Mouse (Mus musculus): Measurements from ENCODE around the gene Atrx.
A peak's percentile ranks its signal among the peaks of the same experiment; 100 is the strongest.
"Not testable (repeated sequence)": the region's sequence is repeated elsewhere in the genome, so short reads cannot be mapped to it uniquely, and the experiment has no call there.

The Atrx gene

DNA sequence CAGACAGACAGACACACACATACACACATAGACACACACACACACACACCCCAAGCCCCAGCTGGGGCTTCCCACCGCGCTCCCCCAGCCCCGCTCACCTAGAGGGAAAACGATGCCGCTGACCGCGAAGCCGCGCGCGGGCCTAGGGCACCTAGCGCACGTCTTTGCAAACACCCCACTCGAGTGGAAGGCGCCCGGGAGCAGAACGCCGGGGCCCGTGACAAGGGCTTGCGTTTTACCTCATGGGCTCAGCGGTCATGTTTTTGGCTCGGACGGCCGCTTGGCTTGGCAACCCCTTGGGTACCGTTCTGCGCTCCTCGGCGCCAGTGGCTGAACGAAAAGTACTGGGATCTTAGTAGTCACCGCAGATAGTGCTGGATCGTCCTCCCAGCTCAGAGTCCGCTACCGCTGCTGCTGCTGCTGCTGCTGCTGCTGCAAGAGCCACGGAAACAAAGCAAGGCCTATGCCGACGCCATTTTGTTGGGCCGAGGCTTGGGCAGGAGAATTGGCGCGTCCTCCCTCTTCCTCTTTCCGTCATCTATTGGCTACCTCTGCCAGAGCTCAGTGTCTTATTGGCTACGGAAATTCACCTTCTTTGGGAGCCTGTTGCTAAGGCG, at the start of gene Atrx:
Gene Atrx, minus strand, starts transcription at position 543 of the 617 bp plus-strand sequence.
- DNase-seq (ENCODE audit: extremely low read depth, low read depth, low spot score) = peak; percentile 23

DNA sequence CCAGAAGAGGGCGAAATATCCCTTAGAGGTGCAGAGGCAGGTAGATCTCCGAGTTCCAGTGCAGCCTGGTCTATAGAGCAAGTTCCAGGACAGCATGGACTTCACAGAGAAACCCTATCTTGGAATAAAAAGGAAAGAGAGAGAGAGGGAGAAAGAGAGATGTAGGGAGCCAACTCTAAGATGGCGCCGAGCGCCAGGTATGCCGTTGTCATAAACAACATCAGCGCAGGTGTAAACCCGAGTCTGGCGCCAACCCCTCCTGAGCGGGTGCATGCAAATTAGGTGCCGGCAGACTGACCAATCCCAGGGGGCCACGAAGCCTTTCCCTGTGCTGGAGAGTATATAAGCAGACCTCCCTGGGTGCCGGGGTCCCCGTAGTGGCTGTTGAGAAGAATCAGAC, 27.9 kb upstream of the Atrx start:
- not testable (repeated sequence) for DNase-seq (ENCODE audit: extremely low read depth, low read depth, low spot score)

GRCm38 (mm10) chrX:105953999-105954398, 24.8 kb upstream of the Atrx start:
- no peak for DNase-seq (ENCODE audit: extremely low read depth, low read depth, low spot score)

DNA sequence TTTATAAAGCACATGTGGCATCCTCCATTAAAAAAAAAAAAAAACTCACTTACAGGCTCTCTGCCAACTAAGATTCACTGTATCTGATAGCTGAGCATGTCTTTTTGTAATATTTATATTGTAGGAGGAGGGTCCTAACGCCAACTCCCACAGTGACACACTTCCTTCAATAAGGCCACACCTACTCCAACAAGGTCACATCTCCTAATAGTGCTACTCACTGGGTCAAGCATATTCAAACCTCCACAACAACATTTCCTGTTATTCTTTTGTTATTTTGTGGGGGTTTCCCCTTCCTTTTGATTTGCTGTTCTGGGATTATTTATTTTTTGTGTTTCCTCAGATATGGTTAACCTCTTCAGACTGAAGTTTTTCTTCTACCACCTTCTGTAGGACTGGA, 17.2 kb upstream of the Atrx start:
- DNase-seq (ENCODE audit: extremely low read depth, low read depth, low spot score) = no peak

DNA sequence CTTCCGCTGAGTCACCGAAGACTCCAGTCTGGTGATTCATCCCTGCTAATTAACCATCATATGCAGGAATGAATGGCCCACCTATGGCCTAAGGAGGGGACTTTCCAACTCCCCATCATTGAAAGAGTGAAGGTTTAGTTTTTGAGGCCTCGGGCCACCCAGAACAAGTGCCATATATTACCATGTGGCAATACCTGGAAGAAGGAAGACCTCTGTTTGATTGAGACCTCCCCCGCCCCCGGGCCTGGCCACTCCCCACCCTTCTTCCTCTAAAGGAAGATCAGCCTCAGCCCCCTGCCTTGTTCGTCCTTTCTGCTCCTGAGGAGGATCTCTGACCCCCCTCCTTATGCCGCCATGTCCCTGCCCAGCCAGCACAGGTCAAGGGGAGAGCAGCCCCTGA, 10.0 kb upstream of the Atrx start:
- DNase-seq (ENCODE audit: extremely low read depth, low read depth, low spot score) = no peak

DNA sequence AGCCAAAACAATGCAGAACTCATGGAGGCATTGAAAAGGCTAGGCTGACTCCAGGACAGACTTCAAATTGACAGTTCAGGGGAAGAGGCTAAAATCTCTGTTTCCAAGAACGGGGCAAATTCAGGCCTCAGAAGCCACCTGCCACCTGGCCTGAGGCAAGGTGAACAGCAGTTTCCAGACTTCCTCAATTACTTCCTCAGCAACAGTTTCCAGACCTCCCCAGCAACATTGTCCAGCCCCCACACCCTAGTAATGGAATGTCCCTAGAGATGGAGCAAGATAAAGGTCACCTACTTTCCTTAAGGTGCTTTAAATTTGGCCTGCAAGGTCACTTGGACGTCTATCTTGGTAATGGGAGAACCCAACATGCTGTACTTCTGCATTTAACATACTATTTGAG, 8.5 kb upstream of the Atrx start:
- no peak for DNase-seq (ENCODE audit: extremely low read depth, low read depth, low spot score)

- DNase-seq (ENCODE audit: extremely low read depth, low read depth, low spot score) = no peak
These were observed 5.1 kb upstream of the Atrx start for GRCm38 (mm10) chrX:105934341-105934740.

GRCm38 (mm10) chrX:105929478-105930038, 355 bp upstream of the Atrx start:
- no peak for DNase-seq (ENCODE audit: extremely low read depth, low read depth, low spot score)

GRCm38 (mm10) chrX:105927941-105928860, 1.0 kb downstream of the Atrx start:
- DNase-seq (ENCODE audit: extremely low read depth, low read depth, low spot score) = no peak

GRCm38 (mm10) chrX:105926121-105926735, 3.0 kb downstream of the Atrx start:
- no peak for DNase-seq (ENCODE audit: extremely low read depth, low read depth, low spot score)

DNA sequence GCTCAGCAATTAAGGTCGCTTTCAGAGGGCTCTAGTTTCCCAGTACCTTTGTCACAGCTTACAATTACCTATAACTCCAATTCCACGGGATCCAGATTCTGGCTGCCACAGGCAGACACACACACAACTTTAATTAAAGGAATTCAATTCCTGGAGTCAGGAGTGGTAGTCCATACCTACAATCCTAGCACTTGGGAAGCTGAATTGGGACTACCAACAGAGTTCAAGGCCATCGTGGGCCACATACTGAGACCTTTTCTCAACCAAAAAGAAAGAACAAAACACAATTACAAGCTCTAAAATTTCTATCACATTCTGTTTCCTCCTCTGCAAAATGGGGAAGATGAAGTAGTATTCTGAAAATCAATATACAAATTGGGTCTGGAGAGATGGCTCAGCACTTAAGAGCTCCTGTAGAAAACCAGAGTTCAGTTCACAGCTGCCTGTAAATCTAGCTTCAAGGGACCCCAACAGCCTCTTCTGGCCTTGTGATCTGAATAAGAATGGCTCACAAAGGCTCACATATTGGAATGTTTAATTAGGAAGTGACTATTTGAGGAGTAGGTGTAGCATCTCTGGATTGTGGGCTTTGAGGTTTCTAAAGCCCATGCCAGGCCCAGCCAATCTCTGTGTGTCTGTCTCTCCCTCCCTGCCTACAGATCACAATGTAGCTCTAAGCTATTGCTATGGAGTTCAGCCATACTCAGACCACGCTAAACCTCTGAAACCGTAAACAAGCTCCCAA, 4.7 kb downstream of the Atrx start:
- DNase-seq (ENCODE audit: extremely low read depth, low read depth, low spot score) = no peak

GRCm38 (mm10) chrX:105923896-105924295, 5.3 kb downstream of the Atrx start:
- DNase-seq (ENCODE audit: extremely low read depth, low read depth, low spot score) = no peak

DNA sequence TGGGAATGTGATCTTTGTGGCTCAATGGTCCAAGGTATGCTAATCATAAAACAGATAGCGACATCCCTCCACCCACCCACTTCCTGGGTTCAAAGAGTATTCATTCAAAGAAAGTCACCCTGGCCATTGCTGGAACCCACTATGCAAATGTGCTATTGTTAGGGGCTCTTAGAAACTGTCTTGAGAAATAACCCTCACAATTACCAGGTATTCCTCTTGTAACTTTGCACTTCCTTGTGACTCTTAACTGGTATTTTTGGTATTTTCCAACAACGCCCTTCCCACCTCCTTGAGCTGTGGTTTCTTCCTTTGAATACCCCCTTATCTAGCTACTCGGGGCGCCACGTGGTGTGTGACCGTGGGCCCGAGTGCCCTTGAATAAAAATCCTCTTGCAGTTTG, 6.2 kb downstream of the Atrx start:
- not testable (repeated sequence) for DNase-seq (ENCODE audit: extremely low read depth, low read depth, low spot score)

DNA sequence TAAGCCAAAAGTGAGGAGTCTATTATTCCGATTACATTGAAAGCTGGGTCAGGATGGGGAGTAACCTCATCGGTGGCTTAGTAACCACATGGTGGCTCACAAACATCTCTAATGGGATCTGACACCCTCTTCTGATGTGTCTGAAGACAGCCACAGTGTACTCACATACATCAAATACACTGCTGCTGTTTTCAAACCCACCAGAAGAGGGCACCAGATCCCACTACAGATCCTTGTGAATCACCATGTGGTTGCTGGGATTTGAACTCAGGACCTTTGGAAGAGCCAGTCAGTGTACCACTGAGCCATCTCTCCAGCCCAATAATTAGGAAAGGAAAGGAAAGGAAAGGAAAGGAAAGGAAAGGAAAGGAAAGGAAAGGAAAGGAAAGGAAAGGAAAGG, 7.8 kb downstream of the Atrx start:
- DNase-seq (ENCODE audit: extremely low read depth, low read depth, low spot score) = no peak

- DNase-seq (ENCODE audit: extremely low read depth, low read depth, low spot score) = no peak
These were observed 17.5 kb downstream of the Atrx start for GRCm38 (mm10) chrX:105911728-105912127.

GRCm38 (mm10) chrX:105901611-105902010, 27.6 kb downstream of the Atrx start:
- DNase-seq (ENCODE audit: extremely low read depth, low read depth, low spot score) = no peak

DNA sequence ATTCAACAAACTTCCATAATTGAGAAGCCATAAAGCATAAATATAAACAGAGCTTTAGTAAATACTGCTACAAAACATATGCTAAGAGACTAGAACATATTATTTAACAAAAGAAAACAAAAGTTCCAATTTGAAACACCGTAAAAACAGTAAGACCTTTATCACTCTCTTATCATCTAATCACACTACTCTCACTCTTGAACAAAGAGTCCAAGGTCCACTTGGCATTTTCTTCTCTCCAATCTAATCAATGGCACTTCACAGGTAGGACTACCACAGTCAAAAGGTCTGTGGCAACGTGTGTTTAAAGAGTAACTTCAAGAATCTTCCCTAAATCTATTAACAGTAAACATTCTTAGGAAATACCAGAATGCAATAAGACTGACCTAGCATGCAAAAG, 42.3 kb downstream of the Atrx start:
- DNase-seq (ENCODE audit: extremely low read depth, low read depth, low spot score) = no peak

GRCm38 (mm10) chrX:105864367-105864766, 64.8 kb downstream of the Atrx start:
- DNase-seq (ENCODE audit: extremely low read depth, low read depth, low spot score) = no peak

DNA sequence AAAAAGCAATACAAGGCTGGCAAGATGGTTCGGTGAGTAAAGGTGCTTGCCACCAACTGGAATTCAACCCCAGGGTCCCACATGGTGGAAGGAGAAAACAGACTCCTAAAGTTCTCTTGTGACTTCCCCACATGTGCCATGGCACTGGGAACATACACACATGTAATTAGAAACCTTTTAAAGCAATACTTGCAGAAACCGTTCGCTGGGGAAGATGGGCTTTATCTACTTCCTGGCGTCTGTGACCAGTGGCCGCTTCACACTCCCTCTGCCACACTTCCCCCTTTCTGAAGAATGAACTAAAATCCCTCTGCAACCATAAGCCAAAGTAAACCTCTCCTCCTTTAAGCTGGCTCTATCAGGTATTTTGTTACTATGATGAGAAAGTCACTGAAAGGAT, 104.7 kb downstream of the Atrx start:
- no peak for DNase-seq (ENCODE audit: extremely low read depth, low read depth, low spot score)

GRCm38 (mm10) chrX:105794806-105795403, 134.3 kb downstream of the Atrx start:
- no peak for DNase-seq (ENCODE audit: extremely low read depth, low read depth, low spot score)

DNA sequence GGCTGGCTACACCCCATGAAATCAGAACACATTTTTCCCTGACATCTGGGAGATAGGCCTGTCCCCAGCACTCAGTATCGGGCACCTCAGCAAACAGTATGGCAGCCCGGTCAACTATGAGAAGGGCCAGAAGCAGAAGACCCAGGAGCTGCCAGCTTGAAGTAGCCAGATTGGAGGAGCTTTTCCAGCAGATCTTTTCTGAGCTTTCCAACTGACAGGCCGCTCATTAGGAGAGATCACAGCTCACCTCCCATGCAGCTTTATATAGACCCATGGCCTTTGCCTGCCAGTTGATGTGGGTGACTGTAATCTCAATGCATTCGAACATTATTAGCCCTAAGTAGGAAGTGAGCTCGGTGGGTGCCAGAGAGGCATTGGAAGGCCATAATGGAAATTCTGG, 155.9 kb downstream of the Atrx start:
- no peak for DNase-seq (ENCODE audit: extremely low read depth, low read depth, low spot score)

Data from fat pad, adult 2 months (tissue).